Mouse (Mus musculus) fibroblast of lung, adult 2 months (primary cell): ENCODE measurements around the gene 5730455P16Rik.
"Not testable (repeated sequence)": the region's sequence is repeated elsewhere in the genome, so short reads cannot be mapped to it uniquely, and the experiment has no call there.

Source experiments
- DNase-seq: peaks from one replicate; pipeline ENCODE4 v3.0.0-alpha.2; 2011; ENCODE audit warnings: low read depth

5730455P16Rik gene

DNA sequence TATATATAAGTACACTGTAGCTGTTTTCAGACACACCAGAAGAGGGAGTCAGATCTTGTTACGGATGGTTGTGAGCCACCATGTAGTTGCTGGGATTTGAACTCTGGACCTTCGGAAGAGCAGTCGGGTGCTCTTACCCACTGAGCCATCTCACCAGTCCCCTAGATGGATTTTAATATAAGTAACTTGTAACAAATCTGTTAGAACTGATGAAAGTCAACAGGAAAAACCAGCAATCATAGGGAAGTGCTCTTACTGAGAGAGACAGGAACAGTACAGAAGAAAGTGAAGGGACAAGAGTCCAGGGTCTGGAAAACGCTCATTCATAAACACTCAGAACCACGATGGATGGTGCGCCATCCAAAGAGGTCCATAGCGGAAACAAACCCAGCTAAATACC, 1.4 kb upstream of the 5730455P16Rik start:
- DNase-seq = not testable (repeated sequence)

DNA sequence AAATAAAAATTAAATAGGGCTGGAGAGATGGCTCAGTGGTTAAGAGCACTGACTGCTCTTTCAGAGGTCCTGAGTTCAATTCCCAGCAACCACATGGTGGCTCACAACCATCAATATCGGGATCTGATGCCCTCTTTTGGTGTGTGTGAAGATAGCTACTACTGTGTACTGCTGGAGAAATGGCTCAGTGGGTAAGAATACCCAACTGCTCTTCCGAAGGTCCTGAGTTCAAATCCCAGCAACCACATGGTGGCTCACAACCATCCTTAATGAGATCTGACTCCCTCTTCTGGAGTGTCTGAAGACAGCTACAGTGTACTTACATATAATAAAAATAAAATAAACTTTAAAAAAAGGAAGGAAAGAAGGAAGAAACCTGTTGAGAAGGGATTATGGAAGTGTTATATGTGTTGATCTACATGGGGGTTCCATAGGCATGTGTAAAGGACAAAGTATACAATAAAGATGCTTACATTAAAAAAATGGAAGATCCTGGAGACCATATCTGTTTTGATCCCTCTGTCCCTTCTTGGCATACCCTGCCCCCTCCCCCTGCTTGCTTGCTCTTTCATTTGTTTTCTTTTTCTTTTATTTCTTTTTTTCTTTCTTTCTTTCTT, 726 bp upstream of the 5730455P16Rik start:
- DNase-seq = not testable (repeated sequence)

DNA sequence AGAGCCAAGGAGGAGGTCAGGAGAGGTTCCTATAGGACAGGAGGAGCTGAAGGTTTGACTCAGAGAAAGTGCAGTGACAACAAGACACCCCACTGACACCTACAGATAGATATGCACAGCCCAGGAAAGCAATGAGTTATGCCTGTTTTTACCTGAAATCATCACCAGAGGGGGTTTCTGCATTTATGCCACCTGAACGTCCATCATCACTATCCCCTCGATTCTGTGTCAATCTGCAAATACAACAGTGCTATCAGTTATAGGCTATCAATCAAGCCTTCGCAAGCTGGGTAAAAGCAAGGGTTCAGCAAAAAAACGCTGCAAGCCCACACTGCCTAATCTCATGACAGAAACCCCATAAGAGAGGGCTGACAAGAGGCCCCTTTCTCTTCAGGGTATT, 1.2 kb downstream of the 5730455P16Rik start:
- DNase-seq = no peak

DNA sequence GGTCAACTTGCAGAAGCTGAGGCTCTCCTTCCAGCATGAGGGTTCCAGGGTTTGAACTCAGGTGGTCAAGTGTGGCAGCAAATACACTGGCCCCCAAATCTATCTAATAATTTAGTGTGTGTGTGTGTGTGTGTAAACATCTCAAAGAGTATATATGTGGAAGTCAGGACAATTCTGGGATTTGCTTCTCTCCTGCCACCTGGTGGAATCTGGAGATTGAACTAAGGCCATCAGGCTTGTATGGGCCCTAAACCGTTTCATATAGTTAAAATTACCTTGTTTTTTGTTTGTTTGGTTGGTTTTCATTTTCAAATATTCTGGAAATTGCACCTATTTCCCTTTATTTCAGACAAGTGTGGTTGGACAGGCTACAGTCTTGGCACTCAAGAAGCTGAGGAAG, 8.9 kb downstream of the 5730455P16Rik start:
- no peak for DNase-seq

DNA sequence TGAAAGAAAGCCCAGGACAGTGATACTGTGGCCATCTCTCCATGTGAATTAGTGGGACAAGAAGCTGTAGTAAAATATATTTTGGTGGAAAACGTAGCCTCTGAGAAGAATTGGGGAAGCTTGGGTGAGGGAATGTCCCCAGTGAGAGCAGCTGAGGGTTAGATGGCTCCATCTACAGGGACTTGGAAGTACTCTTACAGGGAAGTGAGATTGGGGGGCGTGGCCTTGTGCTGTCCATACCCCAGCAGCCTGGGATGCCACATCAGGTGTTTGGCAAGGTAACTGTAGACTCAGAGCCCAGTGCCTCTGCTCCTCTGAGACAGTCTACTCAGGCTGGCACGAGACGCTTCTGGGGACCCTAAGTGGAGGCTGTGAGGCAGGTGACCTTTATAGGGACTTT, 23.0 kb downstream of the 5730455P16Rik start:
- no peak for DNase-seq

DNA sequence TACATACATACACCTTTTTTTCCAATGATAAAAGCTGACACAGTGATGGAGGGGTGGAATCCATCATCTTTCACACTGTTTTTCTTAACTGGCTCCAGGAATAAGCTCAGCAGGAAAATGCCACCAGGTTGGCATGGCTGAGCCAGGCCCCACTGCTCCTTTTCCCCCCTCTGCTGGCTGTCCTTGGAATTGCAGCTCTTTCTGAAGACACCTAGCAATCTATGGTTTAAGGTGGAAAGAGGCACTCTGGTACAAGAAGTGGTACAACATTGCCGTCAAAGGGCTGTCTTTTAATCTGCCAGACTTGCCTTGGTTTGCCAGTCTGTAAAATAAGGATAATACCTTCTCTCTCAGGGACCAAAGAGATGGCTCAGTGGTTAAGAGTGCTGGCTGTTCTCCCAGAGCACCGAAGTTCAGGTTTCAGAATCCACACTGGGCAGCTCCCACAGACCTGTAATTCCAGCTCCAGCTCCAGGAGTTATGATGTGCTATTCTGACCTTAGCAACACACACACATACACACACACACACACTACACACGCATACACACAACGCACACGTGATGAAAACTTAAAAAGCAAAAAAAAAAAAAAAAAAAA, 25.9 kb downstream of the 5730455P16Rik start:
- peak; percentile 37 for DNase-seq

DNA sequence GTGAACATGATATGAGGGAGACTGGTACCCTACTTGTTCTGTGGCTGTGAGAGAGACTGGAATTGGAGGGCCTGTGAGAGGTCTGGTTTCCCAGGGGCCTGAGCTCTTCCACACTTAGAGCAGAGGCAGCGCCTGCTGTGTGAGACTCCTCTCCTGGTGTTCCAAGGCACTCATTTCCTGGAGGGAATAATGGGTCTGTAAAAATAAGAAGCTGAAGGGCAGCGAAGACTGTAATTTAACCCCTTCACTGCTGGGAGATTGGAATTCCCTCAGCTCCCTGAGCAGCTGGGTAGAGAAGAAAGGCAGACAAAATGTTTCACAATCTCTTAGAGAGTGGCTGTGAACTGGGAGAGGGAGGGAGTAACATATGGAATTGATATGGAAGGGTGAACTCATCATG, 35.4 kb downstream of the 5730455P16Rik start:
- DNase-seq = no peak

DNA sequence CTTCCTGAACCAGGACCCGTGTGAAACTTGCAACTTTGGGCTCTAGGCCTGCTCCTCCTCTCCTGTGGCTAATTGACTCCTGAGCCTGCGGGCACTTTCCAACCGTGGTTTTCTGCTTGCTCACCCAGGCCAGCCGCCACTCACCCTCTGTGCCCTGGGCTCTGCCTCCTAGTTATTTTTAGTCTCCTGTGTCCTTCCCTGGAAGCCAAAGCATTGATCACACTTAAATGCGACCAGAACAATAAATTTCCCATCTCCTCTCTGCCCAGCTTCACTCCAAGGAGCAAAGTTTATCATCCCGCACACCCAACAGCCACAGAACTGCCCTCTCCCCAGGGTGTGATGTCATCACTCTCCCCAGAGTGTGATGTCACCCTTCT, 41.5 kb downstream of the 5730455P16Rik start:
- DNase-seq = no peak

DNA sequence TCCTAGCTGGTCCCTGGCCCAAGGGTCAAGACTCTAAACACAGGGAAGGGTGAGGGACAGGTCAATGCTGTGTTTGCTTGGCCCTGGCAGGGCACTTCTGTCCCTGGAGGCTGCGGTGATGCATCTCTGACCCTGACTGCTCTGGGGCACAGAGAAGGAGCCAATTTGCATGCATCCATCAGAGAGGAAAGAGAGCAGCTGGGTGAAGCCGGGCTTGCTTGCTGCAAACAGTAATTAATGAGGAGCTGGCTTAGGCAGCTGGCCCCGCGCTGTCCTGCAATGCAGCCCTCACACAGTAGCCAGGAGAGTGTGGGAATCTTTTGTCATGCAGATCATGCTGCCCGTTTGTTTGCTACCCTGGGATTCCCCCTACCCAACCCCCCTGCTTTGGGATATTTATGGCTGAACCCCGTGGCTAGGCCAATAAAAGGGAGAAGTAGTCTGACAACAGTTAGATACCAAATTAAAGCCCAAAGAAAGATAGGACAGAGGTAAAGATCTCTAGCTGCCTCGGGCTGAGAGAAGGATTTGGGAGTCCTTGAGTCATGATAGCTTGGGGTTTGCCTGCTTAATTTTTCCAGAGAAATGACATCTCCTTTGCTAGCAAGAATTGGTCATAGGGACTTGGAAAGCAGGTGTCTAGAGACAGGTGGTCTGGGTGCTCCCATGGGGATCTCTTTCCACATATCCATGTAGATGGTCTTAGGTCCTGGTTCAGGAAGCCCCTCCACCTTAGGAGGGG, 42.1 kb downstream of the 5730455P16Rik start:
- no peak for DNase-seq

DNA sequence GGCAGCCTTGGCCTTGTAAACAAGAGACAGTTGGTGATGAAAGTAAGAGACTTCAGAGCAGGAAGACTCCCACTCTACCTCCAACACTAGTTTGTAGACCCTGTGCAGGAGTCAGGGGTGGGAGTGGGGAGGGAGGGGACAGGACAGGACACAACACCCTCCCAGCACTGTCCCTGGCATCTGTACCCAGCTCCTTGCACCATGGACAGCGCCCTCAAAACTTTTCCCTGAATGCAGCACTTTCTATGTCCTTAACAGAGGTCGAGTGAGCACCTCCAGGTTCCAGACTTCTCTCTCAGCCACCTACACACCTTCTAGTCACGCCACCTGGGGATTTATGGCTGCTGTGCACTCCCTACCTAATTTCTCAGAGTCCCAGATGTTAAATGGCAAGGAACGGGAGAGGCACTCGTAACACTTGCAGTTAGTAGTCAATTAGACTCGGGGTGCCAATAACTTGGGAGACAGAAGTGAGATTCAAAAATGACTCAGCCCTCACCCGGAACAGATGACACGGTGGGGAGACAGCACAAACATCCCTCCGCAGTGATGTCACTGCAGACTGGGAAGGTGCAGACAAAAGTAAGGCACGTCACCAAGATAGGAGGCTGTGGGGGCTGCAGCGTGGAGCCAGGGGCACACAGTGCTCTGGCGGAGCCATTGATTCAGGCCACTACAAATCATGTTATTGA, 45.0 kb downstream of the 5730455P16Rik start:
- no peak for DNase-seq

DNA sequence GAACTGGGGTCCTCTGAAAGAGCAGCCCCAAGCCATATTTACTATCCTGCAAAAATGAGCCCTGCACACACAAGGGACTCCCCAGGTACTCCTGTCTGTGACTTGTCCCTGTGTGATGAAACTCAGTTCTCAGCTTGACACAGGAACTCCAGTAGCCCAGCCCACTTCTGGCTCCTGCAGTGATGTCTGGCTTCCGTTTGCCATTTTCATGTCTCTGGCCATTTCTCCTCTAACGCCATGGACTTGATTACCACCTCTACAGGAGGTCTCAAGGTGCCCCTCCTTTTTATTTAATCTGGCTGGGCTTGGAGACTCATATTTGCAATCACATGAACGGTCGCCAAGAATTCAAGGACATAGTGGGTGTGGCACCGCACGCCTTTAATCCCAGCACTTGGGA, 53.2 kb downstream of the 5730455P16Rik start:
- no peak for DNase-seq

DNA sequence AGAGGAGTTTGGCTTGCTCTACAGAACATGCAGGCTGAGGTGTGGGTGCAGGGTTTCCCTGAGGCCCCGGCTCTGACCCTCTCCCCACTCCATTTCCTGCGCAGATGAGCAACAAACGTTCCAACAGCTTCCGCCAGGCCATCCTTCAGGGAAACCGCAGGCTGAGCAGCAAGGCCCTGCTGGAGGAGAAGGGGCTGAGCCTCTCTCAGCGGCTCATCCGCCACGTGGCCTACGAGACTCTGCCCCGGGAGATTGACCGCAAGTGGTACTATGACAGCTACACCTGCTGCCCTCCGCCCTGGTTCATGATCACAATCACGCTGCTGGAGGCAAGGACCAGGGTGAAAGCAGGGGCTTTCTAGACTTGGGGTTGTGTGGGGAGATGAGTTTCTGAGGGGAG, 54.6 kb downstream of the 5730455P16Rik start:
- DNase-seq = no peak

DNA sequence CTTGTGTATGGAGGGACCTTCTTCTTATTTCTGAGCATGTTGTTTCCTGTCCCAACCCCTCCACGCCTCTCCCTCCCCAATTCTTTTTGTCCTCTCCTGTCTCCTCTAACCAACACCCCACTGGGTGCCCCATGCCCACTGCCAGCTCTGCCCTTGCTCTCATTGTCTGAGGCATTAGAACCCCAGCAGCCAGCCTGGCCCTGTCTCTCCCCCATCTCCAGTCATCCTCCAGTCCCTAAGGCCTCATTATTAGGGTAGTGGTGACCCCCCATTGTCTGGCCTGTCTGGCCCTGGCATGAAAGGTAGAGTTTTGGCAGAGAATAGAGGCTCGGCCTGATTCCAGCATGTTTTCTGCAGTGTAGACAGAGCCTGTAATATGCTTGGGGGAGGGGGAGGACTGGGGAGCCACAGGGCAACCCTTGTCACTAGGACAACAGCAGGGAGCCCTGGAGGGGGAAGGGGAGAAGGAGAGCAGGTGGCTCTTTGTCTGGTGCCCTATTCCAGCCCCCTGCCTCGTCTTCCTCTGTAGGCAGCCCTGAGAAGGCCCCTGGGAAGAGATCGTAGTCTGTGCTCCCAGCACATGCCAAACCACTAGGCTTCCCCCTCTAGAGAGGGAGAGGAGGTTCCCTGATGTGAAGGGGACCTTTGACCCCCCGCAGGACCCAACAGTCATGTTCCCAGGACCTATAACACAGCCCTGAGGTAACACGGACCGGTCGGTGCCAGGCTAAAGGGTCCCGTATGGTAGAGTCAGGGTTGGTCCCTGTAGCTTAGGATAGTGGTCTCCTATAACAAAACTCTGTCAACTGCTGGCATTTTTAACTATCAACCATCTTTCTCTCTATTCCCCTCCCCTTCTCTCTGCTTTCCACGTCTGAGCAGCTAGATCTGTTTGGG, 61.8 kb downstream of the 5730455P16Rik start:
- no peak for DNase-seq

DNA sequence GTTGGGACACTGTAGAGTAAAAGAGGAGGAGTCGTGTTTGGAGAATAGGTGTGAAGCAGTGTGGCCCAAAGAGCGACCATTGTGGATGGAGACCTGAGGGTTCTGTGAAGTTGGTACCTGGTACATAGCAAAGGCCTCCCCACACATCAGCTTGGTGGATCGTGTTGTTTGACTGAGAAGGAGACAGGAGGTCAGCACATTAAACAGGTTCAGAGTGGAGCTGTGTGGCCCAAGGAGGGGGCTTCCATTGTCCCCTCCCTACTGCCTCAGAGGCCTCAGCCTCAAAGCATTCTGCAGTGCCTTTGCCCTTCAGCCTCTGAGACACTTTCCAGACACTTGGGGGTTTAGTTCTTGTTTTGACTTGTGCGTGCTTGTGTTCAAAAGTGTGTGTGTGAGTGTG, 63.9 kb downstream of the 5730455P16Rik start:
- no peak for DNase-seq

DNA sequence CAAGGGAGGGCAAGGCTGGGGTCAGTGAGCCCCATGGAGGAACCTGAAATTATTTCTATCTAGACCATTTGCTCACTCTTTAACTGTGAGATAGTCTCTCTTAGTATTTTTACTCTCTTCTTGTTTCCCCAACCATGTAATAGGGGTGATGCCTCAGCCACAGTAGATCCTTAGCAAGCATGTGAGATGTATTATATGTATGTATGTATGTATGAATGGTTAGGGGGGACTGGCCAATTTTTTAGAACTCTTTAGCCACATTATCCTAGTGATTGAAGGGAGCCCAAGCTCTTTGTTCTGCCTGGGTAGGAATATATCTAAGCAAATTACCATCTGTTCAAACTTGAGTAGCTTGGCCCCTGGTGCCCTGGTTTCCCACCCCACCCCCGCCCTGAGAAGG, 64.4 kb downstream of the 5730455P16Rik start:
- DNase-seq = no peak

DNA sequence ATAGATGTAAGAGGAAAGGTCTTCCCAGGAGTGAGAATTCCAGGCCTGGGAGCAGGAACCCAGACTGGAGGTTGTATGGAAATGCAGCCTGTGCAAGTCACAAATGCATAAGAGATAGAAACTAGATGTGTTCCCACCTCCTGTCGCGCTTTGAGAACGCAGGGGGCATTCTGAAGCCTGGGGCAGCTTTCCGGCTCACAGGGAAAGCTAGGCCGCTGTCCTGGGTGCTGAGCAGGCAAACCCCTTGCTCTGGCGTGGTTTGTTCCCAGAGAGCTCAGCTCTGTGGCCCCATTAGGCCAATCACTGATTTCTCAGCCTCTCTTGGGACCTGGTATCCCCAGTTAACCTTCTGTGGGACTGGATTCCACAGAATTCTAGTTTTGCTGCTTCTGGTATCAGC, 65.3 kb downstream of the 5730455P16Rik start:
- no peak for DNase-seq

DNA sequence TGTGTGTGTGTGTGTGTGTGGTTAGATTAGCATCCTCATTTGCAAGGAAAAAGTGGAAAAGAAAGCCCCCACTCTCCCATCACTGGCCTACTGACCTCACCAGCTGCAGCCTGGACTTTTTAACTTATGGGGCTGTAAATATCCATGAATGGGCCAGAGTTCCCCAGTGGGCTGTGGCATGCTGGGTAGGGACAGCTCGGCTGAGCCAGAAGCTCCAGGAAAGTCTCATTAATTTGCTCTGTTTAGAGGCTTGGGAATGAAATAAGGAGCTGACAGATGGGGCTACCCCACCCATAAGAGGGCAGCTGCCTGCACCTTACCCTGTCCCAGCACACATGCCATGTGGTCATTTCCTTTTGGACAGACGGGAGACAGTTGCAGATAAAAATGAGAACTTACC, 65.8 kb downstream of the 5730455P16Rik start:
- DNase-seq = no peak

DNA sequence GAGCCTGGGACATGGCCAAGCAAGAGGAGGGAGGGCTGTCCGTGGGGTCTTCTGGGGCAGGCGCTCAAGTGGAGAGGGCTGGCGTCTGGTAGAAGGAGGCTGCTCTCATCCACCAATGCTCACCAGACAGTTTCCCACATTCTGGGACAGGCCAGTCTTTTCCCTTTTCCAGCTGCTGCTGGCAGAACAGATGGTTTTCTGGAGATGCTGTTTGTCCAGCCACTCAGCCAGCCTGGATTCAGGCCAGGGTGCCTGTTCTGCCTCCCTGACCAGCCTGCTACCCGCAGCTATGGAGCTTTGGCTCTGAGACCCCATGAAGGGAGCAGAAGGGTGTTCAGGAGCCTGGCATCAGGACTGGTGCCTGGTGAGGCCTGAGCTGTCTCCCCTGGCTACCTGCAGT, 66.6 kb downstream of the 5730455P16Rik start:
- no peak for DNase-seq
